Mouse (Mus musculus) hindbrain, embryonic 14.5 days (tissue): Measurements from ENCODE around the gene Grik1. TPM values are rescaled to one million over a fixed set of nuclear protein-coding genes. Genes with fewer than 3 reads are reported as not detected.

Source experiments
- ATAC-seq: fragments of 200-750 bp; cut with Nextera tagmentation; 2 replicates; pipeline ENCODE4 v1.8.0; 2017; ENCODE audit warnings: moderate number of reproducible peaks, mild to moderate bottlenecking, moderate TSS enrichment, moderate library complexity; ENCODE audit not compliant: low FRiP score
- DNase-seq: peaks from one replicate; pipeline ENCODE4 v3.0.0-alpha.2; 2015; ENCODE audit warnings: low spot score
- H3K27ac ChIP-seq: fragments of 300-500 bp; sonication (generic); 2 replicates; pipeline ENCODE4 v1.5.1; 2014; ENCODE audit warnings: mild to moderate bottlenecking, moderate library complexity
- H3K27me3 ChIP-seq: fragments of 300-500 bp; sonication (generic); 2 replicates; pipeline ENCODE4 v1.6.1; 2014; ENCODE audit warnings: mild to moderate bottlenecking, low read length, mixed read lengths; ENCODE audit not compliant: control insufficient read depth, insufficient read depth
- H3K36me3 ChIP-seq: fragments of 300-500 bp; sonication (generic); replicated peaks from 2 replicates; pipeline ENCODE4 v1.6.1; 2014; ENCODE audit not compliant: control insufficient read depth, insufficient read depth
- H3K4me1 ChIP-seq: fragments of 300-500 bp; sonication (generic); replicated peaks from 2 replicates; pipeline ENCODE4 v1.6.1; 2014; ENCODE audit warnings: antibody characterized with exemption, low read length, mixed read lengths; ENCODE audit not compliant: control insufficient read depth, insufficient read depth
- H3K4me2 ChIP-seq: fragments of 300-500 bp; sonication (generic); replicated peaks from 2 replicates; pipeline ENCODE4 v1.6.1; 2014; ENCODE audit warnings: mild to moderate bottlenecking, moderate library complexity
- H3K4me3 ChIP-seq: fragments of 300-500 bp; sonication (generic); replicated peaks from 2 replicates; pipeline ENCODE4 v1.5.1; 2014; ENCODE audit warnings: mild to moderate bottlenecking, low read length
- H3K9ac ChIP-seq: fragments of 300-500 bp; sonication (generic); 2 replicates; pipeline ENCODE4 v1.6.1; 2014
- H3K9me3 ChIP-seq: fragments of 300-500 bp; sonication (generic); 2 replicates; pipeline ENCODE4 v1.6.1; 2016; ENCODE audit warnings: low read length; ENCODE audit not compliant: control insufficient read depth
- WGBS: fragments of 180-500 bp; shearing (Covaris S2); extraction: QIAGEN DNeasy Blood & Tissue Kit; methylation state at CpG from one replicate; pipeline ENCODE4 v1.1.7; 2014; 5-methylcytosine and 5-hydroxymethylcytosine counted together
- polyA plus RNA-seq: library from polyadenylated mRNA; unstranded; fragments of >200 nt; fragmentation: Nextera tagmentation; extraction: Ambion mirVana; gene quantifications from 2 replicates; pipeline ENCODE4 v1.2.1, GENCODE M21; 2014

The Grik1 gene
- polyA plus RNA-seq, 1 experiment from 2014 or later: 32.3 TPM

- Histone ChIP-seq H3K4me3 (no peak overlapping the region), H3K4me2 (no peak overlapping the region), H3K27ac (no peak overlapping the region), H3K9ac (no peak overlapping the region), H3K36me3 (no peaks in the 10 kb centered on the region), H3K27me3 (no peaks in the 10 kb centered on the region), H3K9me3 (no peaks in the 10 kb centered on the region), H3K4me1 (no peaks in the 10 kb centered on the region)
- ATAC-seq (no peak), DNase-seq (no peak)
- 82% methylated on average over 5 of the region's 5 CpGs for WGBS
Observed at GRCm38 (mm10) chr16:87956178-87956577, 333.9 kb downstream of the Grik1 start.

GRCm38 (mm10) chr16:87954715-87955441 is 335.2 kb downstream of the Grik1 start:
- Histone ChIP-seq H3K36me3 (no peaks in the 10 kb centered on the region), H3K9me3 (no peaks in the 10 kb centered on the region), H3K4me2 (no peak overlapping the region), H3K9ac (no peak overlapping the region), H3K27me3 (no peaks in the 10 kb centered on the region), H3K4me1 (no peaks in the 10 kb centered on the region), H3K4me3 (no peak overlapping the region), H3K27ac (no peak overlapping the region)
- DNase-seq (no peak), ATAC-seq (no peak)
- 77% methylated on average over 9 of the region's 9 CpGs for WGBS

- 92% methylated on average over 4 of the region's 4 CpGs for WGBS
- H3K9me3 ChIP-seq: no peaks in the 10 kb centered on the region
- H3K4me2 ChIP-seq: no peak overlapping the region
- no peaks in the 10 kb centered on the region for H3K36me3 ChIP-seq
- DNase-seq: no peak
- no peaks in the 10 kb centered on the region for H3K27me3 ChIP-seq
- H3K9ac ChIP-seq: no peak overlapping the region
- no peak overlapping the region for H3K4me3 ChIP-seq
- ATAC-seq: no peak
- no peak overlapping the region for H3K27ac ChIP-seq
- no peaks in the 10 kb centered on the region for H3K4me1 ChIP-seq
Observed at GRCm38 (mm10) chr16:87953176-87953575, 336.9 kb downstream of the Grik1 start.

- no peaks in the 10 kb centered on the region for H3K4me1 ChIP-seq
Observed at GRCm38 (mm10) chr16:87949881-87950280, 340.2 kb downstream of the Grik1 start.

GRCm38 (mm10) chr16:87948122-87948521 is 341.9 kb downstream of the Grik1 start:
- Histone ChIP-seq H3K27me3 (no peaks in the 10 kb centered on the region), H3K4me1 (no peaks in the 10 kb centered on the region), H3K4me3 (no peak overlapping the region), H3K36me3 (no peaks in the 10 kb centered on the region), H3K9ac (no peak overlapping the region), H3K4me2 (no peak overlapping the region), H3K9me3 (no peaks in the 10 kb centered on the region), H3K27ac (no peak overlapping the region)
- DNase-seq (no peak), ATAC-seq (no peak)
- WGBS: 91% methylated on average over 4 of the region's 4 CpGs

More at GRCm38 (mm10) chr16:87949881-87950280, 340.2 kb downstream of the Grik1 start:
- Histone ChIP-seq H3K9ac (no peak overlapping the region), H3K27ac (no peak overlapping the region), H3K27me3 (no peaks in the 10 kb centered on the region), H3K4me3 (no peak overlapping the region), H3K36me3 (no peaks in the 10 kb centered on the region), H3K4me2 (no peak overlapping the region), H3K9me3 (no peaks in the 10 kb centered on the region)
- ATAC-seq (no peak), DNase-seq (no peak)
- 87% methylated on average over 11 of the region's 11 CpGs for WGBS

- WGBS: 88% methylated on average over 1 of the region's 1 CpGs
- H3K9ac ChIP-seq: no peak overlapping the region
Observed at GRCm38 (mm10) chr16:87944318-87944717, 345.7 kb downstream of the Grik1 start.

GRCm38 (mm10) chr16:87942103-87942865 is 347.8 kb downstream of the Grik1 start:
- DNase-seq (no peak), ATAC-seq (peak; percentile 68; the same call in 1 of the 2 replicates)

More at GRCm38 (mm10) chr16:87944318-87944717, 345.7 kb downstream of the Grik1 start:
- H3K4me2 ChIP-seq: no peak overlapping the region
- no peak overlapping the region for H3K4me3 ChIP-seq
- DNase-seq: no peak
- no peak for ATAC-seq
- no peaks in the 10 kb centered on the region for H3K9me3 ChIP-seq
- no peak overlapping the region for H3K27ac ChIP-seq
- H3K36me3 ChIP-seq: no peaks in the 10 kb centered on the region
- H3K27me3 ChIP-seq: no peaks in the 10 kb centered on the region
- H3K4me1 ChIP-seq: no peaks in the 10 kb centered on the region

GRCm38 (mm10) chr16:87934685-87935084 is 355.4 kb downstream of the Grik1 start:
- no peaks in the 10 kb centered on the region for H3K36me3 ChIP-seq
- H3K4me3 ChIP-seq: no peak overlapping the region
- no peaks in the 10 kb centered on the region for H3K4me1 ChIP-seq
- H3K9ac ChIP-seq: no peak overlapping the region
- no peaks in the 10 kb centered on the region for H3K27me3 ChIP-seq
- no peak for ATAC-seq
- H3K4me2 ChIP-seq: no peak overlapping the region
- H3K9me3 ChIP-seq: no peaks in the 10 kb centered on the region
- DNase-seq: no peak
- WGBS: 95% methylated on average over 1 of the region's 1 CpGs
- H3K27ac ChIP-seq: no peak overlapping the region

More at GRCm38 (mm10) chr16:87942103-87942865, 347.8 kb downstream of the Grik1 start:
- no peak overlapping the region for H3K9ac ChIP-seq
- H3K36me3 ChIP-seq: no peaks in the 10 kb centered on the region
- WGBS: 74% methylated on average over 13 of the region's 13 CpGs
- H3K9me3 ChIP-seq: no peaks in the 10 kb centered on the region
- no peak overlapping the region for H3K4me2 ChIP-seq
- no peak overlapping the region for H3K27ac ChIP-seq
- no peak overlapping the region for H3K4me3 ChIP-seq
- no peaks in the 10 kb centered on the region for H3K27me3 ChIP-seq
- no peaks in the 10 kb centered on the region for H3K4me1 ChIP-seq

GRCm38 (mm10) chr16:87931358-87931757 is 358.7 kb downstream of the Grik1 start:
- H3K4me1 ChIP-seq: no peaks in the 10 kb centered on the region
- no peak overlapping the region for H3K9ac ChIP-seq
- 91% methylated on average over 2 of the region's 2 CpGs for WGBS
- ATAC-seq (no peak), DNase-seq (no peak)
- H3K9me3 ChIP-seq: no peaks in the 10 kb centered on the region
- H3K4me2 ChIP-seq: no peak overlapping the region
- H3K27me3 ChIP-seq: no peaks in the 10 kb centered on the region
- H3K36me3 ChIP-seq: no peaks in the 10 kb centered on the region
- H3K4me3 ChIP-seq: no peak overlapping the region
- H3K27ac ChIP-seq: no peak overlapping the region
